Mouse (Mus musculus) liver, embryonic 13.5 days (tissue): ENCODE data around the gene Maneal. TPM values are rescaled to one million over a fixed set of nuclear protein-coding genes. Genes with fewer than 3 reads are reported as not detected.

ENCODE experiments used
- ATAC-seq: fragments of 200-750 bp; cut with Nextera tagmentation; 2 replicates; pipeline ENCODE4 v1.8.0; 2017; ENCODE audit warnings: low read depth, mild to moderate bottlenecking, moderate number of reproducible peaks, moderate library complexity
- DNase-seq: peaks from one replicate; pipeline ENCODE4 v3.0.0; 2022
- H3K27ac ChIP-seq: fragments of 300-500 bp; sonication (generic); 2 replicates; pipeline ENCODE4 v1.5.1; 2015; ENCODE audit warnings: moderate library complexity, mild to moderate bottlenecking, inconsistent platforms
- H3K27me3 ChIP-seq: fragments of 300-500 bp; sonication (generic); 2 replicates; pipeline ENCODE4 v1.6.1; 2015; ENCODE audit warnings: mild to moderate bottlenecking, inconsistent platforms
- H3K36me3 ChIP-seq: fragments of 300-500 bp; sonication (generic); 2 replicates; pipeline ENCODE4 v1.6.1; 2015; ENCODE audit warnings: mild to moderate bottlenecking, inconsistent platforms
- H3K4me1 ChIP-seq: fragments of 300-500 bp; sonication (generic); replicated peaks from 2 replicates; pipeline ENCODE4 v1.6.1; 2015; ENCODE audit warnings: inconsistent platforms
- H3K4me2 ChIP-seq: fragments of 300-500 bp; sonication (generic); 2 replicates; pipeline ENCODE4 v1.6.1; 2015; ENCODE audit warnings: inconsistent platforms, mild to moderate bottlenecking, moderate library complexity
- H3K4me3 ChIP-seq: fragments of 300-500 bp; sonication (generic); replicated peaks from 2 replicates; pipeline ENCODE4 v1.5.1; 2015; ENCODE audit warnings: mild to moderate bottlenecking, inconsistent platforms
- H3K9ac ChIP-seq: fragments of 300-500 bp; sonication (generic); 2 replicates; pipeline ENCODE4 v1.6.1; 2015; ENCODE audit warnings: mild to moderate bottlenecking, inconsistent platforms
- H3K9me3 ChIP-seq: fragments of 300-500 bp; sonication (generic); replicated peaks from 2 replicates; pipeline ENCODE4 v1.6.1; 2016; ENCODE audit warnings: inconsistent platforms
- WGBS: fragments of 180-500 bp; shearing (Covaris S2); methylation state at CpG from one replicate; pipeline ENCODE4 v1.1.7; 2015; ENCODE audit not compliant: insufficient replicate concordance; 5-methylcytosine and 5-hydroxymethylcytosine counted together
- polyA plus RNA-seq: library from polyadenylated mRNA; unstranded; fragments of >200 nt; fragmentation: Nextera tagmentation; extraction: Ambion mirVana; gene quantifications from 2 replicates; pipeline ENCODE4 v1.2.1, GENCODE M21; 2015

The Maneal gene
- 0.03 and 0.05 TPM in 2 replicates for polyA plus RNA-seq

GRCm38 (mm10) chr4:124861283-124862188, at the start of gene Maneal:
TSS of gene Maneal (minus strand) at chr4:124862171.
- H3K9ac ChIP-seq = no peak within 1 kb of the TSS
- ATAC-seq = no peak
- H3K4me2 ChIP-seq = peak within 1 kb of the TSS; percentile 52
- 6% methylated on average over 52 of the region's 77 CpGs for WGBS
- H3K36me3 ChIP-seq = peaks cover 7% of the 10 kb centered on the region
- peak within 1 kb of the TSS; percentile 39 for H3K4me3 ChIP-seq
- H3K27ac ChIP-seq = no peak within 1 kb of the TSS
- H3K27me3 ChIP-seq = peaks cover 41% of the 10 kb centered on the region
- no peaks in the 10 kb centered on the region for H3K9me3 ChIP-seq
- no peak for DNase-seq
- H3K4me1 ChIP-seq = no peaks in the 10 kb centered on the region

DNA sequence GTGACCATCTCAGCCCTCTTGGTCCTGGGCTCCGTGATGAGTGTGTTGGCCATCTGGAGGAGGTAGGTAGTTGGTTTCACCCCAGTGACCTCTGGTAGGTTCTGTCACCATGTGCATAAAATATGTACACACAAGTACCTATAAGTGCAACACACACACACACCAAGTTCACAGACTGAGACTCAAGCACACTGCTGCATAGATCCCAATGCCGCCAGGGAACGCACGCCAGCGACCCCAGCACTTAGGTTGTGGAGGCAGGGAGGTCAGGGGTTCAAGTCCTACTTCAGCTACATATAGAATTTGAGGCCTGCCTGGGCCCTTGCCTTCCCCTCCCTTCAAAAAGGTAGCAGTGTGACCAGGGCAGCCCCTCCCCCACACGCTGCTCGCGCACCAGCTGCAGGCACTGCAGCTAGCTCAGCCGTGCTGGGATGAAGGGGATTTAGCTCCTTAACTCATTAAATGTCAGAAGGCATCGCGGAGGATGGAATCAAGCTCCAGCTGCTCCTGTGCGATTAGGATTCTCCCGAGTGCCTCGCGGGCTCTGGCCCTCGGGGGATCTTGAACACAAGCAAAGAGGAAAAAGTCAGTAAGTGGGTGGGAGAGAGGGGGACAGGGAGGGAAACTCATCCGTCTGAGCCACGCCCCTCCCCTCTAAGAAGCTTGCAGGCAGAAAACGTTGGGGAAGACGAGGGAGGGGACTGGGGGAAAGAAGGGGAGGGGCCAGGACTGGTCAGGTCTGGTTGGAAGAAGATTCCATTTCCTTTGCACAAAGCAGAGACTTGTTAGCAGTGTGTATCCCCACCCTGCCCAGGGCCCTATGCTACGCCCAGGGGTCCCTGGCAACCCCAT, 44.2 kb upstream of the Maneal start:
- Histone ChIP-seq H3K9ac (no peak overlapping the region), H3K27ac (no peak overlapping the region), H3K36me3 (no peaks in the 10 kb centered on the region), H3K9me3 (no peaks in the 10 kb centered on the region), H3K4me3 (no peak overlapping the region), H3K4me1 (no peaks in the 10 kb centered on the region), H3K27me3 (peaks cover 30% of the 10 kb centered on the region), H3K4me2 (peak overlapping the region; percentile 10; the same call in 1 of the 2 replicates)
- DNase-seq (no peak), ATAC-seq (no peak)
- WGBS = 15% methylated on average over 21 of the region's 21 CpGs

GRCm38 (mm10) chr4:124905417-124905816, 43.4 kb upstream of the Maneal start:
- no peak for DNase-seq
- no peak for ATAC-seq
- no peak overlapping the region for H3K27ac ChIP-seq
- H3K36me3 ChIP-seq = no peaks in the 10 kb centered on the region
- H3K9me3 ChIP-seq = no peaks in the 10 kb centered on the region
- H3K4me1 ChIP-seq = no peaks in the 10 kb centered on the region
- no peak overlapping the region for H3K4me2 ChIP-seq
- H3K4me3 ChIP-seq = no peak overlapping the region
- no peak overlapping the region for H3K9ac ChIP-seq
- 44% methylated on average over 4 of the region's 4 CpGs for WGBS
- H3K27me3 ChIP-seq = peaks cover 31% of the 10 kb centered on the region

DNA sequence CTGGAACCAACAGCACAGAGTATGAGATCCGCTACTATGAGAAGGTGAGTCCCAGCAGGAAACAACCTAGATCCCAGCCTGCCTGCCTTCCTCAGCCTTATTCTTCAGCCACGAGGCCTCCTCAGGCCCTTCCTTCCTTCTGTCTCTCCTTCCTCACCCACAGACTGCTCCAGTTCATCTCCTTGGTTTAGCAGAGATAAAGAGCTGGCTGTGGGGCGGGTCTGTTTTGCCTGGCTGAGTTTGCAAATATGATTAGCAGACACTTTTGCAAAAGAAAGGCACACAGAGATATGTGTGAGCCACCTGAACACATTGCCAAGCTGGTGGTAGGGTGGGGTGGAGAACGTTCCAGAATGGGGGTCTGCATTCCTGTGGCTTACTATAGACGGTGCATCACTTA, 37.9 kb upstream of the Maneal start:
- peaks cover 12% of the 10 kb centered on the region for H3K4me1 ChIP-seq
- no peaks in the 10 kb centered on the region for H3K9me3 ChIP-seq
- H3K4me2 ChIP-seq = peak overlapping the region; percentile 21; the same call in 1 of the 2 replicates
- H3K9ac ChIP-seq = no peak overlapping the region
- peaks cover 67% of the 10 kb centered on the region for H3K27me3 ChIP-seq
- no peak overlapping the region for H3K4me3 ChIP-seq
- 28% methylated on average over 5 of the region's 5 CpGs for WGBS
- no peak overlapping the region for H3K27ac ChIP-seq
- DNase-seq = no peak
- no peaks in the 10 kb centered on the region for H3K36me3 ChIP-seq
- peak; percentile 59 for ATAC-seq

DNA sequence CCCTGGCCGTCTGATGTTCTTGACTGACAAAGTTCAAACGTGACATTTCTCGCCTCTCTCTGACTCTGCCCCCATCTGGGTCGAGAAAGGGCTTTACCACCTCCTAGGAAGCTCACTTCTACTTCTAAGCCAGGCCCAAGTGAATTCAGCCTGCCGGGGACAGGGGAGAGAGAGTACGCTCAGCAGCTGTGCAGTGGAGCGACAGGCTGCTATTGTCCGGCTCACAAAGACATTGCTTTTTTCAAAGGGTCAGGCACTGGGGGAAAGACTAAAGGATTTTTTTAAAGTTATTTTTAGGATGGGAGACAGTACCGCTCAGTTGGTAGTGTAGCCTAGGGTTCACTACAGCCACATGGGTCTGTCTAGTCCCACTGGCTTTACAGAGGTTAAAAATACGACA, 36.5 kb upstream of the Maneal start:
- 64% methylated on average over 10 of the region's 10 CpGs for WGBS
- Histone ChIP-seq H3K4me2 (no peak overlapping the region), H3K27ac (no peak overlapping the region), H3K9me3 (no peaks in the 10 kb centered on the region), H3K4me1 (peaks cover 15% of the 10 kb centered on the region), H3K36me3 (no peaks in the 10 kb centered on the region), H3K4me3 (no peak overlapping the region), H3K27me3 (peaks cover 72% of the 10 kb centered on the region), H3K9ac (no peak overlapping the region)
- no peak for DNase-seq
- ATAC-seq = no peak

- H3K9ac ChIP-seq = no peak overlapping the region
- peak overlapping the region; percentile 52 for H3K4me2 ChIP-seq
- no peak for DNase-seq
- peaks cover 86% of the 10 kb centered on the region for H3K27me3 ChIP-seq
- peaks cover 12% of the 10 kb centered on the region for H3K4me1 ChIP-seq
- no peaks in the 10 kb centered on the region for H3K9me3 ChIP-seq
- ATAC-seq = no peak
- 3% methylated on average over 83 of the region's 83 CpGs for WGBS
- H3K27ac ChIP-seq = no peak overlapping the region
- peak overlapping the region; percentile 43 for H3K4me3 ChIP-seq
- H3K36me3 ChIP-seq = no peaks in the 10 kb centered on the region
Observed at GRCm38 (mm10) chr4:124894508-124895428, 32.8 kb upstream of the Maneal start.

DNA sequence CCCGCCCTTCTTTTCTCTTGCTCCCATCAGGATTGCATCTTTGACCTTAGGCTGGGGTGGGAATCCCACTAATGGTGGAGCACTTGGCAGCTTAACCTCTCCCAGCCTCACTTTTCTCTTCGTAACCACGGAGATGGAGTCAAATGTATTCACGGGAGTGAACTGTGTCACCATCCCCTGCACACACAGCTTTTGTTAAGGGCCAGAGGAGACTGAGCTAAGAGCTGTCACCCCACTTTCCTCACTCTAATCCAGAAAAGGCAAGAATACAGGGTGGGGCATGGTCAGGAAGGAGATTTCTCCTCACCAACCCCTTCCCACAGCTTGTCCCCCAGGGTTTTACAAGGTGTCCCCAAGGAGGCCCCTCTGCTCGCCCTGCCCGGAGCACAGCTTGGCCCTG, 31.8 kb upstream of the Maneal start:
- Histone ChIP-seq H3K27me3 (peaks cover 85% of the 10 kb centered on the region), H3K4me1 (0 out of 2 replicates have a peak, but pooled peaks cover 5% of the 10 kb centered on the region), H3K4me3 (no peak overlapping the region), H3K4me2 (no peak overlapping the region), H3K9me3 (no peaks in the 10 kb centered on the region), H3K27ac (no peak overlapping the region), H3K9ac (no peak overlapping the region), H3K36me3 (no peaks in the 10 kb centered on the region)
- no peak for ATAC-seq
- DNase-seq = no peak
- WGBS = 35% methylated on average over 6 of the region's 6 CpGs

DNA sequence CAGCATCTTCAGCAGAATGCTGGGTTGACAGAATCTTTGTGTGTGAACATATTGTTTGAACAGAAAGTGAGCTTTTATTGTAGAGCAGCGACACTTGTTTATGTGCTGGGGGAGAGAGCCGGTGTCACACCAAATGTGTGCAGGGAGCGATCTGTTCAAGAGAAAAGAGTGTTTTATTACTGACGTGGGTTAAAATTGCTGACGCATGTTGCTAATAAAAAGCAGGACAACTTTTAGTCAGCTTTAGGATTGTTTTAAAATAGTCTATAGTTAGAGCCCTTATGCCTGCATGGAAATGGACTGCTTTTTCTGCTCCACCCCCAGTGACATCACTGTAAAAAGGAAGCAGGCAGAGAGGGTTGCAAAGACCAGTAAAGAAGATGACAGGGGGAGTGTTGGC, 28.9 kb upstream of the Maneal start:
- 55% methylated on average over 5 of the region's 5 CpGs for WGBS
- DNase-seq (no peak), ATAC-seq (no peak)

GRCm38 (mm10) chr4:124889935-124890334, 28.0 kb upstream of the Maneal start:
- Histone ChIP-seq H3K4me3 (no peak overlapping the region), H3K9ac (no peak overlapping the region), H3K36me3 (no peaks in the 10 kb centered on the region), H3K4me2 (no peak overlapping the region), H3K4me1 (0 out of 2 replicates have a peak, but pooled peaks cover 3% of the 10 kb centered on the region), H3K9me3 (no peaks in the 10 kb centered on the region), H3K27me3 (peaks cover 86% of the 10 kb centered on the region), H3K27ac (no peak overlapping the region)
- 68% methylated on average over 2 of the region's 2 CpGs for WGBS
- DNase-seq (no peak), ATAC-seq (no peak)

More for the DNA sequence above, 28.9 kb upstream of the Maneal start:
- Histone ChIP-seq H3K27ac (no peak overlapping the region), H3K9ac (no peak overlapping the region), H3K36me3 (no peaks in the 10 kb centered on the region), H3K27me3 (peaks cover 88% of the 10 kb centered on the region), H3K4me1 (0 out of 2 replicates have a peak, but pooled peaks cover 5% of the 10 kb centered on the region), H3K4me2 (no peak overlapping the region), H3K4me3 (no peak overlapping the region), H3K9me3 (no peaks in the 10 kb centered on the region)

DNA sequence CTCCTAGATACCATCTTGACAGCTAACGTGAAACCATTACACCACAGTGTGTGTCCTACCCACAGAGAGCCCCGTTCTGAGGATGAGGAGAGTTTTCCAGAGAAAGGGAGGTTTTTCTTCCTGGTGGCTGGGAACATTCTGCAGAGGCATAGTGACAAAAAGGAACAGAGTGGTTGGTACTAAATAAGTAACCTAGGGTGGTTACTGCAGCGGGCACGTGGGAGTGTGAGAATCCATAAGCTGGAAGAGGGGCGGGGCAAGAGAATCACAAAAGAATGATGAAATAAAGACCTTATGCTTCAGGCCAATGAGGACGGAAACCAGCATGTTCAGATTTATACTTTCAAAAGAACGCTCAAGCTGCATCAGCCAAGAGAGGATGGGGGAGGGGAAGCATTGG, 26.7 kb upstream of the Maneal start:
- Histone ChIP-seq H3K4me2 (no peak overlapping the region), H3K36me3 (no peaks in the 10 kb centered on the region), H3K9me3 (no peaks in the 10 kb centered on the region), H3K4me1 (no peaks in the 10 kb centered on the region), H3K9ac (no peak overlapping the region), H3K4me3 (no peak overlapping the region), H3K27ac (no peak overlapping the region), H3K27me3 (peaks cover 85% of the 10 kb centered on the region)
- ATAC-seq = no peak
- DNase-seq = no peak
- 50% methylated on average over 7 of the region's 7 CpGs for WGBS
